Mouse (Mus musculus): ENCODE data around the gene Hsd11b2. TPM values are rescaled to one million over a fixed set of nuclear protein-coding genes. Genes with fewer than 3 reads are reported as not detected.
"Not testable (repeated sequence)": the region's sequence is repeated elsewhere in the genome, so short reads cannot be mapped to it uniquely, and the experiment has no call there.

Hsd11b2 gene
- total RNA-seq, 2 experiments from 2014 or later, result 0.19 TPM; not detected in 1

DNA sequence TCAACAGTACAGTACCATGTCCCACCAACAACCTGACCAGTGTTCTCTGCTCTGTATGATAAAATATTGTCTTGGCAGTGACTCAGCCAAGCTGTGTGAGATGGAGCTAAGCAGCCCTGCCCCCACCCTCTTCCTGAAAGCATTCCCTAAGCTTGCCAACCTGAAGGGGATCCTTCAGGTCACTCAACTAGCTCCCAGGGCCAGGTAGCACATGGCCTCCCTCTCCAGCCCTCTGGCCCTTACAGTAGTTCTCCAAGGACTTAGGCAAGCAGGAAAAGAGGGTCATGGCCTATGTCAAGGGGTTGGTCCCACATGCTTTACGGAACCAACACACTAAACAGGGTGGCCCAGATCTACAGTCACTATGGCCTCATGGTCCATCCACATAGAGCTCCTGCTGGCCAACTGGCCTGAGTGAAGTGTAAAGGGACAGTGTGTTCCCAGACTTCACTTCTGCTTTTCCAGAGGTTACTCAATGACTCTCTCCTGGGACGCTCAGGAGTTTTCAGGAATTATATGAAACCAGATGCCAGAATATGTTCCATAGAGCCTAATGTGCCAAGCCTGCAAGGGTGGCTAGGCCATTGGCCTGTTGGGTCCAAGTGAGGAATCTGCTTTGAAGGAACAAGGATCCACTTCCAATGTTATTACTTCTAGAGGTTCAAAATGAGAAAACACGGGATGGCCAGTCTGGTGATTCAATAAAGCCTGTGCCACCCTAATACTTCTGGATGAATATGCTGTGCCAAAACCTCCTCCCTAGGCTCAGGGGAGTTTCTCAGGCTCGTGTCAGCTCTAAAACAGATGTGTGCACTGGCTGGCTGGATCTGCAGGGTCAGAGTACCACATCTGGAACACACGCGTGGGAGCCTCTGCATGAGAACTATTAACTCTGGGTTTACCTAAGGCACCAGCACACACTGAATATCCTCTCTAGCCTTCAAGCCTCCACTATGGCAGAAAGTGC lies 28.1 kb downstream of the Hsd11b2 start:
- no peak for ATAC-seq (replicated peaks; ENCODE audit: low FRiP score, low TSS enrichment, poor library complexity, severe bottlenecking)

GRCm38 (mm10) chr8:105549506-105549905 lies 31.0 kb downstream of the Hsd11b2 start:
- no peak for ATAC-seq (replicated peaks; ENCODE audit: low FRiP score, low TSS enrichment, poor library complexity, severe bottlenecking)

DNA sequence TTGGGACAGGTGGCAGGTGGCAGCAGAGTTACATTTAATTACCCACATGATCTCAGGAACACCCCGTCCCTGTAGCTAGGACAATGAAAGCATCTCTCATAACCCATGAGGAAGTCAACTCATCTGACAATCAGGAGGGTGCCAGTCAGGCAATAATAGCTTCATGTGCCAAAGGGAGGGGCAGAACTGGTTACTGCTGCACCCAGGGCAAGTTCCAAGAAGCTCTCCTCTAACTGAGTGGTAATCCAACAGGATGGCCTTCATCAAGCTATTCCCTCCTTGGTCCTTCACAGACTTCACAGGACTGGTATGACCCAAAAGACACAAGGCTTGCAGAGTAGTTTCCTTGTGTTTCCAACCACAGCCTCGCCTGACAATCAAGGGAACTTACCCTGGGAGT lies 31.5 kb downstream of the Hsd11b2 start:
- no peak for ATAC-seq (replicated peaks; ENCODE audit: low FRiP score, low TSS enrichment, poor library complexity, severe bottlenecking)

GRCm38 (mm10) chr8:105552032-105552431 lies 33.5 kb downstream of the Hsd11b2 start:
- no peak for ATAC-seq (replicated peaks; ENCODE audit: low FRiP score, low TSS enrichment, poor library complexity, severe bottlenecking)

- ATAC-seq (replicated peaks; ENCODE audit: low FRiP score, low TSS enrichment, poor library complexity, severe bottlenecking), result no peak
Observed at GRCm38 (mm10) chr8:105552824-105553223, 34.3 kb downstream of the Hsd11b2 start.

DNA sequence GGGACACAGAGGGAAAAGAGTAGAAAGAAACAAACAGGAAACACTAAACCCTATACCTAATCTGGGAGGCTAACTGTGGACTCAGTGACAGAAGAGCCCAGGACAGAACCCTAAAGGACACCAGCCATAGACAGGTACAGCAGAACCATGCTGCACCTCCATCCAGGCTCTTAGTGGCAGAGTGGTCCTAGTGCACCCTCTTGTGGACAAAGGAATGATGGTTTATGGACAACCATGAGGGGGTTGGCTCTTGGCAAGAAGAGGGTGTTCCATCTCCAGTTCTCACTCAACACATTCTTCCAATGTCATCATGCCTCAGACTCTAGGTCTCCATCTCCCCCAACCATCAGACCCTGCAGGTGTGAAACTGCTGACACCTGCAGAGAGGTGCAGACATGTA lies 35.5 kb downstream of the Hsd11b2 start:
- peak; percentile 93 for ATAC-seq (replicated peaks; ENCODE audit: low FRiP score, low TSS enrichment, poor library complexity, severe bottlenecking)

DNA sequence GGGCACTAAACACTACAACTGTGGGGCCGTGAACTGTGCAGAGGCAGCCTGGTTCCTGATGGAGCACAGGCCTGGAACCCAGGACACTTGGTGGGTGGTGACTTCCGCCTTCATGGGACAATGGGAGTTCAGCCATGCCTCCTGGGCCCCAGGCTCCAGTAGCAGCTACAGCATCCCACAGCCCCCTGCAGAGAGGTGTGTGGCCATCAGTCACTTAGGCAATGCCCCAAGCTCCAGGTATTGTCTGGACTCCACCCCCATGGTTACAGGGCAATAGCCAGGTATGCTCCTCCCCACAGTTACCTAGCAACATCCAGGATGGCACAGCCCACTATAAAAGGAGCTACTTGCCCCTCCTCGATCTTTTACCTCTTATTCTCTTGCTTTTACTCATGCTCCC lies 36.7 kb downstream of the Hsd11b2 start:
- no peak for ATAC-seq (replicated peaks; ENCODE audit: low FRiP score, low TSS enrichment, poor library complexity, severe bottlenecking)

- ATAC-seq (replicated peaks; ENCODE audit: low FRiP score, low TSS enrichment, poor library complexity, severe bottlenecking), result no peak
Observed at GRCm38 (mm10) chr8:105562863-105563262, 44.3 kb downstream of the Hsd11b2 start.

GRCm38 (mm10) chr8:105563871-105564270 lies 45.3 kb downstream of the Hsd11b2 start:
- ATAC-seq (replicated peaks; ENCODE audit: low FRiP score, low TSS enrichment, poor library complexity, severe bottlenecking), result no peak

GRCm38 (mm10) chr8:105564573-105565229 lies 46.1 kb downstream of the Hsd11b2 start:
- not testable (repeated sequence) for ATAC-seq (replicated peaks; ENCODE audit: low FRiP score, low TSS enrichment, poor library complexity, severe bottlenecking)

DNA sequence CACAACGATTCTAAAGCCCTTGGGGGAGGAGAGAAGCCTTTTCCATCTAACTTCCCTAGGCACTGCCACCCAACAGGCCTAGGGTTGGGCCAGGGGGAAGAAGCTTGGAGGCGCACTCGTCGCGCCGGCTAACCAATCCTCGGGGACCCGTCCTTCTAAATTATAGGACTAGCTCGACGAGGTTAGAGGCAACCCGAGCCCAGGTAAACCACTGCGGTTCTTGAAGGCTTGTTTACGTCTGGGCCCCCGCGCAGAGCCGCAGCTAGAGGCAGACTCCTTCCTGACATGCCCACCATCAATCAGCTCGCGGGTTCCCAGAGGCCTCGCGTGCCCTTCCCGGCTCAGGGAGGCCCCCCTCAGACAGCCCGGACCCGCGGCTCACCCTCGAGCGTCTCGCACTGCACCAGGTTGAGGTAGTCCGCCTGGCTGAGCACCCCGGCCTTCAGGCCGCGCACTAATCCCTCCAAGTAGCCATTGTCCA lies 46.9 kb downstream of the Hsd11b2 start:
- no peak for ATAC-seq (replicated peaks; ENCODE audit: low FRiP score, low TSS enrichment, poor library complexity, severe bottlenecking)

DNA sequence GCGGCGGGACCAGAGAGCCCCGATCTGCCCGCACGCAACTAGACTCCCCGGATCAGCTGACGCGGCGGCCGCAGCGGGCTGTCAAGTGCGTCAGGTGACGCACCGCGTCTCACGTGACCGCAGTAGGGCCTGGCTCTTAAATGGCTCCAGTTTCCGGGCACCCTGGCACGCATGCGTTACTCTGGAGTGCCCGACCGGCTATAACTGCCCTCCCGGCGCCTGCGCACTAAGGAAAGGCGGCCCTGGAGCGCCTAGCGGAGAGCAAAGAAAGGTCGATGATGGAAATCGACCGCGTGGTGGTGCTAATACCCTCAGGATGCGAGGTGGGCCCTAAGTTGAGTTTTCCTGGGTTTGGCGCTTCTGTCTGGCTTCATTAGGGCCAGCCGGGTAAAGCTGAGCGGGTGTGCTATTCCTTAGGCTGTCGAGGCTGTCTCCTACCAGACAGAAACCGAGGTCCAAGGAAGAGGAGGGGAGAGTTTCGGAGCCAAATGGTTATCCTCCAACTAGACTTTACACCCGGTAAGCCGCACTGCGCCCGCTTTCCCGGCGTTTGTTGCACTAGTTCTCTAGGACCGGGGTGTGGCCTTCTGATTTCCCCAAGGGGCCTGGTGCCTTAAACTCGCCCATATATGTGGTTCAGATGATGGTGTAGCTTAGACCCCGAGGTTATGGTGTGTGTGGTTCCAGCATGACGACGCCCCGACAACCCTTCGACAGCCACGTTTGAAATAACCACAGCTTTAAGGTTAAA lies 47.6 kb downstream of the Hsd11b2 start, which contains the start of gene Atp6v0d1:
Gene Atp6v0d1 (minus strand): TSS at position 96 of the 751 bp plus-strand sequence.
- peak; percentile 89 for ATAC-seq (replicated peaks; ENCODE audit: low FRiP score, low TSS enrichment, poor library complexity, severe bottlenecking)

- peak; percentile 39; the same call in 1 of the 2 replicates for ATAC-seq (replicated peaks; ENCODE audit: low FRiP score, low TSS enrichment, poor library complexity, severe bottlenecking)
Observed at GRCm38 (mm10) chr8:105566703-105567595, 48.4 kb downstream of the Hsd11b2 start.

- ATAC-seq (replicated peaks; ENCODE audit: low FRiP score, low TSS enrichment, poor library complexity, severe bottlenecking), result no peak
Observed at GRCm38 (mm10) chr8:105571810-105572209, 53.3 kb downstream of the Hsd11b2 start.

DNA sequence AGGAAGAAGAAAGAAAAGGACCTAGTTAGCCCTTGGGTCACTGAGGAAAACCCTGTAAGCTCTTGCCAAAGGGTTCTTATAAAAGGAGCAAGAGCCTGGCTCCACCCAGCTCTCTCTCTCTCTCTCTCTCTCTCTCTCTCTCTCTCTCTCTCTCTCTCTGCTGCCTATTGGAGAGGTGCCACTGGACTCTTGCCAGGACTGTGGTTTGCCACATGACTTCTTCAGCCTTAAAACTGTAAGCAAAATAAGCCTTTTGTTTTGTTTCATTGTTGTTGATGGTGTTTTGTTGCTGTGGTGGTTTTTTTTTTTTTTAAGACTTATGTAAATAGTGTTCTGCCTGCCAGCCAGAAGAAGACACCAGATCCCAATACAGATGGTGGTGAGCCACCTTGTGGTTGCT lies 54.9 kb downstream of the Hsd11b2 start:
- ATAC-seq (replicated peaks; ENCODE audit: low FRiP score, low TSS enrichment, poor library complexity, severe bottlenecking), result peak; percentile 49

Measured in megakaryocyte-erythroid progenitor cell, adult 5-6 weeks (primary cell).